Mouse (Mus musculus) B cell, adult 67 days (primary cell): ENCODE results near the gene Gpsm1. TPM values are rescaled to one million over a fixed set of nuclear protein-coding genes. Genes with fewer than 3 reads are reported as not detected.

Experiments
- total RNA-seq, 2 experiments: library from RNA; stranded (reverse); gene quantifications; 4 replicates each; pipeline ENCODE4 v1.2.4; 2023

Gpsm1 gene
- 10 to 100 TPM; 32.2 to 32.4 TPM for total RNA-seq

DNA sequence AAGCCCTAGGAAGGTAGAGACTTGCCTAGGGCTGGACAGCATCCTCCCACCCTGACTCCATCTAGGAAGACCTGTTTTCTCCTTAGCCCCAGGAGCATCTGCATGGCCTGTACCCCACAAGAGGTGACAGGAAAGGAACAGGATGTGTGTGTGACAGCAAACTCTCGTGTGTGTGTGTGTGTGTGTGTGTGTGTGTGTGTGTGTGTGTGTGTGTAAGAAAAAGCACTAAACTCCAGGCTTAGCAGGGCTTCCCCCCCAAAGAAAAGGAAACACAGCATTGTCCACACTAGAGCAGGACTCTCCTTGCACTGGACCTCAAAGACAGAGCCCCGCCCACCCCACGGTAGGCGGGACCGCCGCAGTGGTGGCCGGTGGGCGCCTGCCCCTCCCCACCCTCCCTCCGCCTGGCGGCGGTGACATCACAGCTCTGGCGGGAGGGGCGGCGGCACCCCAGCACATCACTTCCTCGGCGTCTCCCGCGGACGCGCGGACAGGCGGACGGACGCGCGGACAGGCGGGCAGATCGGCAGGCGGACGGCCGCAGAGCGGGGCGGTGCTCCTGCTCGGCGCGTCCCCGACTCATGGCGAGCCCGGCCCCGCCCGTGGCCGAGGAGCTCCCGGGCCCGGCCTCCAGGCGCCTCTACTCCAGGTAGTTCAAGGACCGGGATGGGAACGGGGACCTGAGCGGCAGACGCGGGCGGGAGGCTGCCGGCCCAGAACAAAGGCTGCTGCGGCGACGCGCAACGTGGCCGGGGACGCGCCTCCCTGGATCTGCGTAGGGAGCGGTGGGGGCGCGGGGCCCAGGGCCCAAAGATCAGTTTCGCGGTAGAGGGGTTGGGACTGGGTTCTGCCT is at the start of gene Gpsm1:
Gpsm1 (plus strand) TSS at position 444 of the 853 bp plus-strand sequence.

DNA sequence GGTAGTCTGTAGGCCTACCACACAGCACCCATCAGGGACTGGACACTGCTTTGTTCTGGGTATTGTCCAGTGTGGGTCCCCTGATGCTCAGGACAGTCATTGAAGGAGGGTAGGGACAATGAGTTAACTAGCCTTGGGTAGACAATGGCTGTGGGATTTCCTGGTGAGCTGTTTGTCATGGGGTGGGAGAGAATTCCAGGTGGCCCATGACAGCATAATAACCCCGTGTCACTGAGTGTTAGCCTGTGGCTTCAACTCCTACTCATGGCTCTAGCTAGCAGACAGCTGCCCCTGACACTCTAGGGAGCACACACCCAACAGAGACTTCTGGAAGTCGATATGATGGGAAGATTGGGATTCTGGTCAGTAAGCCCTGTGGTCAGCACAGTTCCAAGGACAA is 20.9 kb upstream of the Gpsm1 start, which contains the start of gene Ccdc187:
Ccdc187 (minus strand) TSS at position 101 of the 400 bp plus-strand sequence.

DNA sequence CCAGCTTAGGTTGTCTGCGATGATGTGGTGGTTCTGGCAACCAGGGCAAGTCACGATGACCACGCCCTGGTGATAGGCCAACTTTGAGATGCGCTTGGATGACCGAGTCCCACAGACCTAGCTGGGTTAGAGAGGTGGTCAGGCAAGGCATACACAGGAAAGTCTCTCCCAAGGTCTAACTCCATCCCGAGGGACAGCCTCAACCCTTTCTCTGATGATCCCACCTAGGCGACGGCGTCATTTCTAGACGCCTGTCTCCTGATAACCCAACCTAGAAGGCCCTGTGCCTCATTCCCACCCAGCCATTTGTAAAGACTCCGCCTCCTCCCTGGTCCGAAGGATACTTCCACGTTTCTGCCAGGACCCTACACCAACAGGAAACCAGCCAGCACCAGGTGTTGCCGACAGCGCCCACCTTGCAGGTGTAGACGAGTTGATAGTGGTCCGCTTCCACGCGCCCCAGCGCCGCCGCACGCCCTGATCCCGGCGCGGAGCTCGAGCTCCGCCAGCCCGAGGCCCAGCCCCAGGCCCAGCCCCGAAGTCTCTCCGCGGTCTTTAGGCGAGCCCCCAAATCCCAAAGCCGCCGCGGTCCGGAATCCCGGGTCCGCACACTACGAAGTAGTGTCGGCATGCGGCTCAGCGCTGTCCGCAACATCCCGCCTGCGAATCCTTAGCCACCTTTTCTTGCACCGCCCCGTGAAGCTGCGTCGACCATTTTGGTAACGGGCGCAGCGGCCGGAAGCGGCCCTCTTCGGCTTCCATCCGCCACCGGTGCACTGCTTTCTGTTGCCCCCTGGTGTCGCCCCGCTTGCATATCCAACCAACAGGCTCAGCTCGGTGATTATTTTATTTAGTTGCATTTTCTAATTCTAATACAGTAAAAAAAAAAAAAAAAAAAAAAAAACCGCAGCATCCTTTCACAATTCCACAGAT is 36.3 kb downstream of the Gpsm1 start, which contains the start of gene Dnlz:
Dnlz (minus strand) TSS at position 753 of the 933 bp plus-strand sequence.

DNA sequence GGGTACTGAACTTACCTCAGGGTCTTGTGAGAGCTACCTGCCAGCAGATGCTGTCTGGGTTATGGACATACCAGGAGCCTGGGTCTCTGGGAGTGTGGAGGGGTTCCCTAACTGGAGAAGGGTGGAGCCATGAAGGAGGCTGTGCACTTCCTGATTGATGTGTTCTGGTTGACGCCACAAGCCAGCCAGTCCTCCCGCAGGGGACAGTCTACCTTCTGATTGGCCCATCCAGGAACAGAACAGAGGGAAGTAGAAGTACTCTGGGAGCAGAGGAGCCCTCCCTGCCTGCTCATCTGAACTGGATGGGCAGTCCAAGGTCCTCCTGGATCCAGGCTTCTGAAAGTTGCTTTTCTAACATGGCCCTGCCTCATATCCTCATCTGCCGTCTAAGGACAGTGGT is 45.5 kb downstream of the Gpsm1 start, which contains the start of gene Card9:
Card9 (minus strand) TSS at position 147 of the 400 bp plus-strand sequence.

DNA sequence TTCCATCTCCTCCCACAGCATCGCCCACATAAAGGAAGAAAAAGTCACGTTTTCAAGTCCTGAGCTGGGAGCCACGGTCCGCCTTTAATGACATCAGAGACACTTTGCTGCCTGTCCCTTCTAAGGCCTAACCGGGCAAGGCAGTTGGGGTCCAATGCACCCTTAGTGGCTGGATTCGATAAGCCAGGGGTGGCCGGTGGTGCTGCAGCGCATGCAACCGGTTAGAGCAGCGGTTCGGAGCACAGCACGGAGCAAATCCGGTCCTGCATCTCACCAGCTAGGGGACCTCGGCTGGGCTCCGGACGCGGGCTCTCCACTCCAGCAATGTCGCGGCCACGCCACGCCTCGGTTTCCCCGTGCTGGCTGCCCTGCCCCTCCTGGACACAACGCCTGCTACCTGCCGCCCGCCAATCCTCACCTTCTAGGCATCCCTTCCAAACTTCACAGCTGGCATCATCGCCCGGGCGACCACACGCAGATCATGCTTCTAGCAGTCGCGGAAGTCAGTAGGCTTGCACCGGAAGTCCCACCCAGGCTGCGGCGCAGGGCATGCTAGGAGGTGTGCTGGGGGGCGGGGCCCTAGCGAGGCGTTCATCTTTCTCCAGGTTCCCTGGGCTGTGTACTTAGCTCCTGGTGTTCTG is 64.9 kb downstream of the Gpsm1 start, which contains the start of gene Snapc4:
Snapc4 (minus strand) TSS at position 523 of the 641 bp plus-strand sequence.

DNA sequence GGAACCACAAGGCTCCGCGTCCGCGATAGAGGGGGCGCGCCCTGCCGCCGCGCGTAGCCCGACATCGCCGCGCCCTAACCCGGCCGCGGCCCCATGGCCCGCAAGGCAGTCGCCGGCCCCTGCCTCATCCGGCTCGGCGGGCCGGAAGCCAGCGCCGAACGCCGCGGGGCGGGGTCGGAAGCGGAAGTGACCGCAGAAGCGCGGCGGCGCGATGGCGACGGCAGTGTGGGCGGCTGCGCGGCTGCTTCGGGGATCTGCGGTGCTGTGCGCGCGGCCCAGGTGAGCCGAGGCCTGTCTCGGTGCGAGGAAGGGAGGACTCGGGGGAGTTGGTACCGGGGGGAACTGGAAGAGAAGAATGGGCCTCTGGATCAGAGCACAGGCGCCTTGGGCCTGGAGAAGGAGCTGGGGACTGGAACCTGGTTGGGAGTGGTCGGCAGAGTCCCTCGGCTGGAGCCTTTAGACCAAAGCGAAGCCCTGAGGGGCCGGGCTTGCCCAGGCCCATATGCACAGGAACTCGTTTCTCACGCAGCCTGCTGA is 73.9 kb downstream of the Gpsm1 start, which contains the start of the genes Entr1 and Pmpca:
Entr1 (minus strand) TSS at position 163 of the 537 bp plus-strand sequence.
Pmpca (plus strand) TSS at position 186 of the 537 bp plus-strand sequence.

Other genes with a start within 250 kb of the Gpsm1 start
- gene Nacc2, start 192.3 kb upstream of the Gpsm1 start, total RNA-seq, result 1 to 10 TPM in 1 of 2 experiments, under 1 TPM in 1; 0.42 to 1.9 TPM
- not detected for gene Lhx3, start 107.2 kb upstream of the Gpsm1 start, total RNA-seq
- gene Qsox2, start 78.0 kb upstream of the Gpsm1 start, total RNA-seq, result 1 to 10 TPM; 8.6 to 8.9 TPM
- gene Ccdc187, start 21.0 kb upstream of the Gpsm1 start, total RNA-seq, result not detected
- 10 to 100 TPM; 10.7 to 11.2 TPM for gene Dnlz, start 36.6 kb downstream of the Gpsm1 start, total RNA-seq
- gene Card9, start 45.4 kb downstream of the Gpsm1 start, total RNA-seq, result not detected
- gene Snapc4, start 65.1 kb downstream of the Gpsm1 start, total RNA-seq, result 100 to 1,000 TPM; 107 to 122 TPM
- gene Entr1, start 73.8 kb downstream of the Gpsm1 start, total RNA-seq, result 100 to 1,000 TPM; 138 to 150 TPM
- 10 to 100 TPM; 89.9 to 99.2 TPM for gene Pmpca, start 73.8 kb downstream of the Gpsm1 start, total RNA-seq
- 10 to 100 TPM; 35.6 to 36.4 TPM for gene Inpp5e, start 93.7 kb downstream of the Gpsm1 start, total RNA-seq
- gene Sec16a, start 129.7 kb downstream of the Gpsm1 start, total RNA-seq, result 100 to 1,000 TPM in 1 of 2 experiments, 10 to 100 TPM in 1; 80.5 to 105 TPM
- gene Notch1, start 201.1 kb downstream of the Gpsm1 start, total RNA-seq, result 10 to 100 TPM; 33.9 to 35.8 TPM